Mouse (Mus musculus): ENCODE results near the gene Ifna6.

Gene Ifna6

DNA sequence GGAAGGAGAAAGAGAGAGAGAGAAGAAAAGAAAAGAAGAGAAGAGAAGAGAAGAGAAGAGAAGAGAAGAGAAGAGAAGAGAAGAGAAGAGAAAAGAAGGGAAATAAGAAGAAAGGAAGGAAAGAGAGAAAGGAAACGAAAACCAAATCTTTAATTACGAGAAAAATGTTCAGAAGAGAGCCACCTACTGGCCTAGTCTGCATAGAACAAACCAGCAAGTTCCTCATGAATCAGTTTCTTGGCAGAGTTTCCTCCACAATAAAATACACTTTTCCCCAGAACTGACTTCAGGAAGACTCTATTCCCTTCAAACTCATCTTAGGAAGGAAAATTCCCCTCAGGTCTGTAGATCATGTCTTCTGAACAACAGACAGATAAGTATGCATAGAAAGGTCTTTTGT, 18.1 kb downstream of the Ifna6 start:
- in situ Hi-C loops (cut with MboI) = no loop called here

DNA sequence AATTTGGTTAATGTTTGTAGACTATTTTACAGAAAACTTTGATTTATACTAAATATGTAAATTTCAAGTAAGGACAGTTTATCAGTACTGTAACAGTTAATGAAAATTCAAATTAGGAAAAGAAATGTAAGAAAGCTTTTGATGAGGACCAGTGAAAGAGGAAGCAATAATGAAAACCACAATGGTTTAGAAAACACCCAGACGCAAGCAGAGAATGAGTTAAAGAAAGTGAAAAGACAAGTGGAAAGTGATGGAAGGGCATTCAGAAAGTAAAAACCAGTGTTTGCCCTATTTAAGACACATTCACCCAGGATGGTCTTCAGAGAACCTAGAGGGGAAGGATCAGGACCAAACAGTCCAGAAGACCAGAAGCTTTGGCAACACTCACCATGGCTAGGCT, 22.5 kb downstream of the Ifna6 start, which contains the start of gene Ifna1:
Ifna1 (plus strand) TSS at position 390 of the 400 bp plus-strand sequence.
- in situ Hi-C loops (cut with MboI) = loop anchor here (25.0 kb wide), 3 partner anchors 112 to 438 kb away; partner anchors contain the start of genes Cdkn2a and Mtap

DNA sequence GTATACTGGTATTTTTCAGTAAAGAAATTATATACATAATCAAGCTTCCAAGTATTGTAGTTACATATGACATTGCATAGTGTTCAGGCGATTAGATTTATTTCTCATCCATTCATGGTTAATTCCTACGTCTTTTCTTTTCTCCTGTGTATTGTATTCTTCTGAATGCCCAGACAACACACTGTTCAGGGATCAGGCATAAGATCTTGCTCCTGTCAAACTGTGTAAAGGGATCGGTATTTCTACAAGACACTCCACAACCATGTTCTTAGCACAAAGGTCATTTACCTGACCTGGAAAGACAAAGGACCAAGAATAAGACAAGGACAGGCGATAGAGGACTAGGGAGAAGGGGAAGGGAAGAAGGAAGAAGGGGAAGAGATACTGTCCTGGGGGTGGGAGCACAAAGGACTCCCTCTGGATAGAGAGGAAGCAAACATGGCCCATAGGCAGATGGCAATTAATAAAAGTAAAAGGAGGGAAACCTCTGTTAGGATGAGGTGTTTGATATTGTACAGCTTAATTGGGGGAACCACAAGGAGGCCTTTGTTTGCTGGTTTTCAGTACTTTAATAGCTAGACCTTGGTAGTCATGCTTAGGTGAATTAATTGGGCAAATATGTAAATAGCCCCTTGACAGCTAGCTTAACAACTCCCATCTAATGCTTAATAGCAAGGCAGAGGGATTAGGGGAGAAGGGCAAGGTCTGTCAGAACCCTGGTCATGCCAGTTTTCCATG, 24.0 kb downstream of the Ifna6 start:
- in situ Hi-C loops (cut with MboI) = loop anchor here (25.0 kb wide), 3 partner anchors 114 to 436 kb away; partner anchors contain the start of genes Cdkn2a and Mtap

DNA sequence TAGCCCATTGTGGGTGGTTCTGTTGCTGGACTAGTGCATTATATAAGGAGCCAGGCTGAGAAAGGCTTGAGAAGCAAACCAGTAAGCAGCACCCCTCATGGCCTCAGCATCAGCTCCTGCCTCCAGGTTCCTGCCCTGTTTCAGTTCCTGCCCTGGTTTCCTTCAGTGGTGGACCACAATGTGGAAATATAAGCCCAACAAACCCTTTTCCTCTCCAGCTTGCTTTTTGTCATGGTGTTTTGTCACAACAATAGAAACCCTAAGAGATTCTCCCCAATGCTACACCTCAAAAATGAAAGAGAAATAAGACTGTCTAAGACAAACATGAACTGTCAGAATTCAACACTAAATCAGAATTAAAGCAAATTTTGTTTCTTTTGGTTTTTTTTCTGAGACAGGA, 32.0 kb downstream of the Ifna6 start:
- in situ Hi-C loops (cut with MboI) = loop anchor here (25.0 kb wide), 3 partner anchors 122 to 428 kb away; partner anchors contain the start of genes Cdkn2a and Mtap

DNA sequence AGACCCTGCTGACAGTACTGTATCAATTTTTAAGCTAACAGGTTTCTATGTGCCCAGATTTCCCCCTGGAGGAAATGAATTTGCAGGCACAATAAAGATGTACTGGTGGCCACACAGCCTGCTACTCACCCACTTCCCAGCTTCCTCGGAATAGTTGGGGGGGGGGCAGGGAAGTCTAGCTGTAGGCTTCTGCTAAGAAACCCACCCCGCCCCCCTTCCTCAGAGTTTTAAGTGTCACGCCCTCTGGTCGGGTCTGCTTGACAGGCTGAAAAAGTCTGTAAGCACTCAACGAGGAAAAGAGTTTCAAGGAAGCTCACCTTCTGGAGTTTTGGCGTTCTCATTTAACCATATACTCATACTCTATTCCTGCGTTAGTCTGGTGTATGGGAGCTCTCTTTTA, 36.1 kb downstream of the Ifna6 start:
- in situ Hi-C loops (cut with MboI) = loop anchor here (25.0 kb wide), 3 partner anchors 126 to 424 kb away; partner anchors contain the start of genes Cdkn2a and Mtap

DNA sequence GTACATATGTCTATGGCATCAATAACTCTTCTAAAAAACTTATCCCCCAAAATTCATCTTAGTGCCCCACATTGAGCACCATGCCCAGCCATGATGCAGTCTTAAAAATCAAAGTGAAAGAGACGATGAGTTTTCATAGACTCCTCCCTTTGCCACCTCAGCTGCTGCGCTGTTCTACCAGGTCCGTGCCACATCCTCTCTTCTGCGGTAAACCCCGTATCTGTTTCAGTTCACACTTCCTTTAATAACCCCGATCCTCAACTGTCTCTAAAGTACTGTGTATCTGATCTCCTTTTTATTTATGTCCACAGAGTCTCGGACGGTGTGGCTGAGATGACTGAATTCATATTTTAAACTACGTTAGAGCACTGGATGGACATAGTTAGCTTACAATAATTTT, 37.4 kb downstream of the Ifna6 start:
- in situ Hi-C loops (cut with MboI) = loop anchor here (25.0 kb wide), 3 partner anchors 127 to 423 kb away; partner anchors contain the start of genes Cdkn2a and Mtap

DNA sequence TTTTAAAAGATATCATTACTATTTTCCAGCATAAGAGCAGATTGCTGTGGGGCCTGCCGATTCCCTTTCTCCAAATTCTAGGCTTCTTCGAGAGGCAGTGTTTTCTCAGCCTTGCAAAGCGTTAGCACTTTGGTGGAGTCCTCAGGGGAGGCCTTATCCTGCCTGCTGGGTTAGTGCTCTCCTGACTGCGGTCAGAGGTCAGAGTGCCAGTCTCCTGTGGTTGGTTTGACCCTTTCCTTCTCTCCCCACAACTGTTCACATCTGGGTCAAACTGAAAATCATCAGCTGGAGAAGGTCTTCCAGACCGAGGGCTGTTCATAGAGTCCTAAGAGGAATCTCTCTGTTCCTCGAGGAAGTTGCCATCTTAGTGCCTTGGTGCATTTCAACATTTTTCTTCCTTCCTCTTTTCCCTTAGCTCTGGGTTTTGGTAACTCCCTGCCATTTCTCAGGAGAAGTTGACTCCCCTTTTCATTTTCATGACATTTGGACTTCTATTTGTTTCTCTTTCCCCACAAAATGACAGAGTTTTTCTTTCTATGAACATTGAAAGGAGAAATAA, 37.9 kb downstream of the Ifna6 start:
- in situ Hi-C loops (cut with MboI) = loop anchor here (25.0 kb wide), 3 partner anchors 128 to 422 kb away; partner anchors contain the start of genes Cdkn2a and Mtap

DNA sequence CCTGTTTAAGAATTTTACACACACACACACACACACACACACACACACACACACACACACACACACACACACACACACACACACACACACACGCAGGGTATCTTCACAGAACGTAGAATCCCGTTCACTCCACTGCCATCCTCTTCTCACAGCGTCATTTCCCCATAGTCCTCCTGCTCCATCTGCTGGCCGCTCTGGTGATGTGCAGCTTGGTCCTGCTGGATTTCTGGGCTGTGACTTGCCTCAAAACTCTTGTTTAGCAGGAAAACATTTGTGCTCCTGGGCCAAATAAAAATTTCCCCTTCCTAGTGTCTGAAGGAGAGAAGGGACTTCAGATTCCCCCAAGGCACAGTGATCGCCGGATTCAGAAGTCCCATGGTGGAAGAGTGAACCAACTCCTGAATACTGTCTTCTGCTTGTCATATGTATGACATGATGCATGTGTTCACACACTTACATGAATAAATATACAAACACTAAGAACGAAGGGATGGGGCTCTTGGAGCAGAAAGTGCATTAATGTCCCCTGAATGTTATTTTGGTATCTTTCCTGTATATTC, 40.2 kb downstream of the Ifna6 start:
- in situ Hi-C loops (cut with MboI) = loop anchor here (25.0 kb wide), 3 partner anchors 130 to 420 kb away; partner anchors contain the start of genes Cdkn2a and Mtap

DNA sequence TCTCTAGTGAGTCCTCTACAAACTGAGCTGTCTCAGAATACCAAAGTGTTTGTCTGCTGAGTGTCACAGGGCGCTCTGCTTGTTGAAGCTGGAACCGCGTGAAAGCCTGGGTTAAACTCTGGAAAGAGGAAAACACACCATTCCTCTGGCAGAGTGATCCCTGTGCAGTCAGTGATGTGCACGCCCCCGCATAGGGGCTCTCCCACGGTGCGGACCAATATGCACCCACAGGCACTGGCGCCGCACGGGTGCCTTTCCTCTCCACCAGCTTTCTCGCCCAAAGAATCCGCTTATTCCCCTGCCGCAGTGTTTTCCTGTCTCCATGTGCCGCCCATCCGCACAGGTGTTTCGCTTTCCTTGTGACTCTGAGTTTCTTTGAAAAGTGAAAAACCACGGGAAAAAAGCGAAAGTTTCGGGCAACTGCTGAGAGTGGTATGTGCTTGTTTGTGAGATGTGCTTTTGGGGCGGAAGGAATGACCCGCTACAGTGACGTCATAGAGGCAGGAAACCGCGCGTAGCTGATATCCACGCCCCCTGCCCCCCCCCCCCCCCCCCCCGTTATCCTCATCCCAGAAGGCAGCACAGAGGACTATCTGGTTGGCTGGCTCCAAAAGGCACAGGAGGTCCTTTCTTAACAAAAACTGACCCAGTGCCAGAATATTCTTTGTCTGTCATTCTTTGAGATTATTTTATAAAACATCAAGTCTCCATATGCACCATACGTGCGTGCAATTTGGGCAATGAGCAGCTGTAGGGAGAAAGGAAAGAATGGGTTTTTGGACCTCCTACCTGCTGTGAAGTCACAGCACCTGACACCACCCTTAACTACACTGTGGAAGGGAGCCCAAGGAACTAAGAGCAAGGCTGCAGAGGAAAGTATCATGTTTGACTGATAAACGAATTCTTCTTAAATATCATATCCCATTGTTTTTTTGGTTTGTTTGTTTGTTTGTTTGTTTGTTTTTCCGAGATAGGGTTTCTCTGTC, 41.0 kb downstream of the Ifna6 start:
- in situ Hi-C loops (cut with MboI) = loop anchor here (25.0 kb wide), 3 partner anchors 131 to 419 kb away; partner anchors contain the start of genes Cdkn2a and Mtap

DNA sequence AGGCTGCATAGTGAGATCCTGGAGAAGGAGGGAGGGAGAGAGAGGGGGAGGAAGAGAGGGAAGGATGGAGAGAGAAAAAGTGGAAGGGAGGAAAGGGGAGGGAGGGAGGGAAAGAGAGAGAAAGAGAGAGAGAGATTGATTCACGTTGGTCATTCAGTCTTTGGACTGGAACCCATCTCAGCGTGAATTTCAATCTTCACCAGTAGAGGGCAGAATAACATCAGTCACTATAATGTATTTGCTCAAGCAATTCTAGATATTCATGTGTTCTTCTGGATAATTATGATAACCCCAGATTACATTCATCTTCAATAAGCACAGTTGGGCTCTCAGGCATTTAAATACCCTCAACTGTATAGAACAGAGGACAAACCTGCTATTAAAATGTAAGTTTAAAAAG, 45.5 kb downstream of the Ifna6 start:
- in situ Hi-C loops (cut with MboI) = loop anchor here (25.0 kb wide), 3 partner anchors 135 to 415 kb away; partner anchors contain the start of genes Cdkn2a and Mtap

DNA sequence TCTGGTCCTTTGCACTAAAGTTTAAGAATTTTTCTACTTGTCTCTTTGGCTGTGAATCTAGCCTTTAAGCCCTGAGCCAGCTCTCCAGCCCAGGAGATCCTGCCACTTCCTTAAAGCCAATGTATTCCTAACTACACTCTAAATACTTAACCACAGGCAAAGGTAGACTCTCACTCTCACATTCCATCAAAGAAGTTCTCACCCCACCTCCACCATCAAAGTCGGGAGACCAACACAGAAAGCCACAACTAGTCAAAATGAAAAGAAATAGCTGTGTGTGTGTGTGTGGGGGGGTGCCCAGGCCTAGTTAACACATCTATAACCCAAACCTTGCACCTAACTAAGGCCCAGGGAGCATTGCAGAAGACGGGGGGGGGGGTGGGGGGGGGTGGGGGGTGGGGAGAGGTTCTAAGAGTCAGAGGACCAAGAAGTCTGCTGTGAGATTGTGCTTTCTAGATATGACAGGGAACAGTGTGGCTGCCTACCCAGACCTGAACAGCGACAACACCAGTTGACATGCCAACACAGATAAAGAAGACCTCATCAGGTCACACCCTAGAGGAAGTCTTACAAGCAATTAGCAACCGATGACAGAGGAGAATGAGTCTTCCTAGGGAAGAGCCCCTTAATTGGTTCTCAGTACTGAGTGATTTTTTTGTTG, 48.3 kb downstream of the Ifna6 start:
- in situ Hi-C loops (cut with MboI) = no loop called here

DNA sequence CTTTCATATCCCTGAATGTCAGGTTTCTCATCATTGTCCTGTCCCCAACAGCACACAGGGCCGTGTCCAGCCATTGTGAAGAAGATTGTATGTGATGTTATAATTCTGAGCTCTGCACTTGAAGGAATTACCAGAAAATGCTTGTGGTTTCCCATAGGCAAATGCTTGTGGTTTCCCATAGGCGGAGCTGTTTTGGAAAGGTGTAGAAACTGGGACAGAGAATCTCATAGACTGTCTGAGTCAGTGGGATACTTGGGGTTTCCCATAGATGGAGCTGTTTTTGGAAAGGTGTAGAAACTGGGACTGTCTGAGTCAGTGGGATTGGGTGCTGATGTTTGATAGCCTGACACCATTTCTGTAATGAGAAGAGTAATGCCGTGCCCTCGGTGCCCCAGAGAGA, 49.3 kb downstream of the Ifna6 start:
- in situ Hi-C loops (cut with MboI) = no loop called here
